Mouse (Mus musculus) lung, adult 2 months (tissue): ENCODE data around the gene Ino80.

Source experiments
- CTCF ChIP-seq: fragments of 200-500 bp; IDR thresholded peaks from 2 replicates; pipeline ENCODE4 v1.5.1; 2011; ENCODE audit warnings: mild to moderate bottlenecking, low read length, control low read depth; ENCODE audit not compliant: insufficient read depth
- POLR2A ChIP-seq: fragments of 200-500 bp; IDR thresholded peaks from 2 replicates; pipeline ENCODE4 v1.6.1; 2011; ENCODE audit warnings: low read depth, mild to moderate bottlenecking, control low read depth, low read length, borderline replicate concordance; ENCODE audit errors: extremely low read depth

DNA sequence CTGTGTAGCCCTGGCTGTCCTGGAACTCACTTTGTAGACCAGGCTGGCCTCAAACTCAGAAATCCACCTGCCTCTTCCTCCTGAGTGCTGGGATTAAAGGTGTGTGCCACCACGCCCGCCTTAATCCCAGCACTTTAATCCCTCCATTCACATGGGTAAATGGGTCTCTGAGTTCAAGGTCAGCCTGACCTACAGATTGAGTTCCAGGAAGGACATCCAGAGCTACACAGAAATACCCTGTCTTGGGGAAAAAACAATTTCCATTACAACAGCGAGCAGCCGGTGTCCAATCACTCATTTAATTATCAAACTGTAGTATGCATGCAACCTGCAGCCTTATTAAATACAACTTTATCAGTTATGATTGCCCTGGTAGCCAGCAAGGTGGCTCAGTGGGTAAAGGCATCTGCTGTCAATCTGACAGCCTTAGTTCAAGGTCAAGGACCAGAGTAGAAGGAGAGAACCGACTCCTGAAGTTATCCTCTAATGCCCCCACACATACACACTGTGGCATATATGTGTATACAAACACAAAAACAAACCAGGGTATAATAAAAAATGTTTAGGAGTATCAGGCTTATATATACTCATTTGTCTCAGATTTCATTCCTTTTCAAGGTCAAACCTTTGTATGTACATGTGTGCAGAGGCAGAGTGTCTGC is 14.2 kb downstream of the Ino80 start:
- no peak for TF ChIP-seq POLR2A
- TF ChIP-seq CTCF = no peak
